Mouse (Mus musculus) E14TG2a.4 (cell line): ENCODE results near the gene Mtm1.

ENCODE experiments used
- H3K27me3 ChIP-seq: 2 replicates; pipeline ENCODE4 v1.6.1; 2014; ENCODE audit warnings: low read length, control low read depth; ENCODE audit not compliant: insufficient read depth
- H3K36me3 ChIP-seq: 2 replicates; pipeline ENCODE4 v1.6.1; 2014; ENCODE audit warnings: low read length, control low read depth; ENCODE audit not compliant: insufficient read depth
- H3K4me1 ChIP-seq: replicated peaks from 2 replicates; pipeline ENCODE4 v1.6.1; 2014; ENCODE audit warnings: low read depth, low read length, control low read depth
- H3K4me3 ChIP-seq: replicated peaks from 2 replicates; pipeline ENCODE4 v1.5.1; 2014; ENCODE audit warnings: mild to moderate bottlenecking, low read length
- H3K9me3 ChIP-seq: 2 replicates; pipeline ENCODE4 v1.6.1; 2014; ENCODE audit warnings: low read length, control low read depth
- CTCF ChIP-seq: conservative IDR thresholded peaks from 2 replicates; pipeline ENCODE4 v1.5.1; 2014; ENCODE audit warnings: low read length
- NANOG ChIP-seq: IDR thresholded peaks from 2 replicates; pipeline ENCODE4 v1.6.1; 2014; ENCODE audit warnings: borderline replicate concordance, low read length, mixed read lengths
- POU5F1 ChIP-seq: IDR thresholded peaks from 2 replicates; pipeline ENCODE4 v1.6.1; 2014; ENCODE audit warnings: low read length, borderline replicate concordance

Mtm1 gene

GRCm38 (mm10) chrX:71256422-71256821 lies 45.9 kb downstream of the Mtm1 start:
- Histone ChIP-seq H3K4me3 (no peak overlapping the region), H3K27me3 (no peaks in the 10 kb centered on the region), H3K9me3 (no peaks in the 10 kb centered on the region), H3K4me1 (no peaks in the 10 kb centered on the region), H3K36me3 (no peaks in the 10 kb centered on the region)
- TF ChIP-seq POU5F1 (no peak), CTCF (no peak), NANOG (no peak)

GRCm38 (mm10) chrX:71260857-71261256 lies 50.3 kb downstream of the Mtm1 start:
- no peak for TF ChIP-seq CTCF
- no peak for TF ChIP-seq POU5F1
- no peak for TF ChIP-seq NANOG
- H3K4me1 ChIP-seq: no peaks in the 10 kb centered on the region
- H3K27me3 ChIP-seq: no peaks in the 10 kb centered on the region

GRCm38 (mm10) chrX:71264316-71264715 lies 53.7 kb downstream of the Mtm1 start:
- Histone ChIP-seq H3K9me3 (no peaks in the 10 kb centered on the region), H3K36me3 (no peaks in the 10 kb centered on the region), H3K4me1 (no peaks in the 10 kb centered on the region), H3K27me3 (no peaks in the 10 kb centered on the region), H3K4me3 (no peak overlapping the region)
- TF ChIP-seq POU5F1 (no peak), CTCF (no peak), NANOG (no peak)

More at GRCm38 (mm10) chrX:71260857-71261256, 50.3 kb downstream of the Mtm1 start:
- H3K4me3 ChIP-seq: no peak overlapping the region
- H3K36me3 ChIP-seq: no peaks in the 10 kb centered on the region
- H3K9me3 ChIP-seq: no peaks in the 10 kb centered on the region

GRCm38 (mm10) chrX:71268972-71269371 lies 58.4 kb downstream of the Mtm1 start:
- TF ChIP-seq NANOG (no peak), POU5F1 (no peak), CTCF (no peak)
- Histone ChIP-seq H3K36me3 (no peaks in the 10 kb centered on the region), H3K27me3 (no peaks in the 10 kb centered on the region)

GRCm38 (mm10) chrX:71274150-71274549 lies 63.6 kb downstream of the Mtm1 start:
- no peak overlapping the region for H3K4me3 ChIP-seq
- no peaks in the 10 kb centered on the region for H3K27me3 ChIP-seq
- H3K36me3 ChIP-seq: no peaks in the 10 kb centered on the region
- H3K4me1 ChIP-seq: no peaks in the 10 kb centered on the region
- no peak for TF ChIP-seq NANOG
- TF ChIP-seq CTCF: no peak
- TF ChIP-seq POU5F1: no peak
- no peaks in the 10 kb centered on the region for H3K9me3 ChIP-seq

More at GRCm38 (mm10) chrX:71268972-71269371, 58.4 kb downstream of the Mtm1 start:
- H3K4me1 ChIP-seq: no peaks in the 10 kb centered on the region
- no peak overlapping the region for H3K4me3 ChIP-seq
- no peaks in the 10 kb centered on the region for H3K9me3 ChIP-seq

GRCm38 (mm10) chrX:71285473-71285872 lies 74.9 kb downstream of the Mtm1 start:
- no peak for TF ChIP-seq CTCF
- TF ChIP-seq NANOG: no peak
- no peak for TF ChIP-seq POU5F1

GRCm38 (mm10) chrX:71287088-71287487 lies 76.5 kb downstream of the Mtm1 start:
- Histone ChIP-seq H3K27me3 (no peaks in the 10 kb centered on the region), H3K9me3 (no peaks in the 10 kb centered on the region), H3K4me3 (no peak overlapping the region), H3K36me3 (no peaks in the 10 kb centered on the region), H3K4me1 (no peaks in the 10 kb centered on the region)
- TF ChIP-seq NANOG: no peak
- no peak for TF ChIP-seq POU5F1
- no peak for TF ChIP-seq CTCF

More at GRCm38 (mm10) chrX:71285473-71285872, 74.9 kb downstream of the Mtm1 start:
- Histone ChIP-seq H3K9me3 (no peaks in the 10 kb centered on the region), H3K4me1 (no peaks in the 10 kb centered on the region), H3K27me3 (no peaks in the 10 kb centered on the region), H3K4me3 (no peak overlapping the region), H3K36me3 (no peaks in the 10 kb centered on the region)

GRCm38 (mm10) chrX:71294191-71294590 lies 83.6 kb downstream of the Mtm1 start:
- TF ChIP-seq POU5F1: no peak
- no peak for TF ChIP-seq NANOG
- no peak for TF ChIP-seq CTCF

GRCm38 (mm10) chrX:71296005-71296404 lies 85.4 kb downstream of the Mtm1 start:
- TF ChIP-seq POU5F1: no peak
- no peak for TF ChIP-seq NANOG
- TF ChIP-seq CTCF: no peak
- Histone ChIP-seq H3K36me3 (no peaks in the 10 kb centered on the region), H3K4me1 (no peaks in the 10 kb centered on the region), H3K9me3 (no peaks in the 10 kb centered on the region), H3K27me3 (no peaks in the 10 kb centered on the region), H3K4me3 (no peak overlapping the region)

More at GRCm38 (mm10) chrX:71294191-71294590, 83.6 kb downstream of the Mtm1 start:
- H3K4me1 ChIP-seq: no peaks in the 10 kb centered on the region
- H3K9me3 ChIP-seq: no peaks in the 10 kb centered on the region
- H3K4me3 ChIP-seq: no peak overlapping the region
- no peaks in the 10 kb centered on the region for H3K27me3 ChIP-seq
- no peaks in the 10 kb centered on the region for H3K36me3 ChIP-seq
